ENCODE assay signal across 13 mouse cellular contexts in genomic region chr10:119010884-119011283, GRCm38 (mm10).
DNase-seq lines count a peak whose midpoint lies in the region; ATAC-seq and TF ChIP-seq lines count a peak whose summit lies in the region.
"Had no signal": no experiment of that assay in that cellular context is flagged by ENCODE, and none has a peak within 500 bp of the region (broad histone marks: within the 10 kb centered on the region; RNA-seq: fewer than 3 reads in every experiment).

No protein-coding gene starts in this region.

- no peaks in the 10 kb centered on the region for H3K27me3 ChIP-seq in intestine, embryonic 15.5 days (replicated peaks)
- no peaks in the 10 kb centered on the region for H3K27me3 ChIP-seq in stomach, embryonic 15.5 days (replicated peaks)
- no peaks in the 10 kb centered on the region for H3K27me3 ChIP-seq in hindbrain, postnatal 0 days (ENCODE audit: insufficient read depth, low read length)
- H3K27me3 ChIP-seq in cerebellum, adult 2 months (ENCODE audit: control insufficient read depth, insufficient read depth, low read length) = no peaks in the 10 kb centered on the region; the same call in 1 of the 2 replicates
- H3K27me3 ChIP-seq: limb, embryonic 12.5 days; neural tube, embryonic 13.5 days had no signal

- DNase-seq in cerebellum, postnatal 10 days = peak; percentile 37 to 38
- DNase-seq in cerebellum, postnatal 4 days (ENCODE audit: low spot score in 2 of 2) = no peak
- DNase-seq in lung, adult 18-20 months = peak; percentile 85 to 92
- DNase-seq in spleen, postnatal 14 days (ENCODE audit: low spot score in 2 of 2) = no peak
- no peak for DNase-seq in hindbrain, postnatal 0 days (ENCODE audit: low spot score)
- no peak for DNase-seq in cerebellum, adult 2 months
- DNase-seq: cerebellum, adult 11 months; heart, postnatal 36 days had no signal

- H3K27ac ChIP-seq in intestine, embryonic 15.5 days = 0 out of 2 replicates have a peak overlapping the region, but pooled peaks have one; percentile 8
- peak overlapping the region; percentile 58; the same call in 1 of the 2 replicates for H3K27ac ChIP-seq in stomach, embryonic 15.5 days
- H3K27ac ChIP-seq in hindbrain, postnatal 0 days = no peak overlapping the region
- no peak overlapping the region for H3K27ac ChIP-seq in cerebellum, adult 2 months (ENCODE audit: insufficient read depth, low read length)
- H3K27ac ChIP-seq: limb, embryonic 12.5 days; neural tube, embryonic 13.5 days had no signal

- H3K4me1 ChIP-seq in intestine, embryonic 15.5 days (replicated peaks) = peaks cover 7% of the 10 kb centered on the region
- H3K4me1 ChIP-seq in stomach, embryonic 15.5 days = 0 out of 2 replicates have a peak, but pooled peaks cover 20% of the 10 kb centered on the region
- H3K4me1 ChIP-seq in hindbrain, postnatal 0 days (ENCODE audit: insufficient read depth, low read length) = no peaks in the 10 kb centered on the region; the same call in 1 of the 2 replicates
- H3K4me1 ChIP-seq in cerebellum, adult 2 months (ENCODE audit: control insufficient read depth, insufficient read depth, low read length) = peaks cover 8% of the 10 kb centered on the region; the same call in 1 of the 2 replicates

- no peak for TF ChIP-seq POLR2A in cerebellum, adult 2 months (IDR thresholded peaks at IDR 0.05; ENCODE audit: borderline replicate concordance, insufficient read depth, low read length)

- H3K4me3 ChIP-seq in intestine, embryonic 15.5 days (replicated peaks) = no peak overlapping the region
- H3K4me3 ChIP-seq in stomach, embryonic 15.5 days (replicated peaks) = no peak overlapping the region
- no peak overlapping the region for H3K4me3 ChIP-seq in hindbrain, postnatal 0 days (ENCODE audit: low read length)
- H3K4me3 ChIP-seq in cerebellum, adult 2 months (replicated peaks; ENCODE audit: insufficient read depth, low read depth, low read length) = no peak overlapping the region
- H3K4me3 ChIP-seq: limb, embryonic 12.5 days; neural tube, embryonic 13.5 days had no signal

- no peak overlapping the region for H3K9ac ChIP-seq in intestine, embryonic 15.5 days
- no peak overlapping the region for H3K9ac ChIP-seq in stomach, embryonic 15.5 days
- no peak overlapping the region for H3K9ac ChIP-seq in hindbrain, postnatal 0 days (replicated peaks; ENCODE audit: low read length)
- H3K9ac ChIP-seq: limb, embryonic 12.5 days; neural tube, embryonic 13.5 days had no signal

- peak; percentile 68 for ATAC-seq in intestine, embryonic 15.5 days
- peak; percentile 83 for ATAC-seq in stomach, embryonic 15.5 days (ENCODE audit: insufficient read depth, low FRiP score, low read depth)
- no peak for ATAC-seq in hindbrain, postnatal 0 days
- ATAC-seq: forebrain, embryonic 14.5 days had no signal

- no peak for TF ChIP-seq CTCF in hindbrain, postnatal 0 days (IDR thresholded peaks at IDR 0.05; ENCODE audit: low read depth)
- TF ChIP-seq CTCF in cerebellum, adult 2 months (IDR thresholded peaks at IDR 0.05; ENCODE audit: borderline replicate concordance, insufficient read depth, low read depth, low read length) = no peak

- H3K9me3 ChIP-seq in intestine, embryonic 15.5 days = no peaks in the 10 kb centered on the region
- H3K9me3 ChIP-seq in stomach, embryonic 15.5 days = no peaks in the 10 kb centered on the region
- no peaks in the 10 kb centered on the region for H3K9me3 ChIP-seq in hindbrain, postnatal 0 days (ENCODE audit: low read length)
- H3K9me3 ChIP-seq: limb, embryonic 12.5 days; neural tube, embryonic 13.5 days had no signal

- H3K4me2 ChIP-seq in intestine, embryonic 15.5 days (replicated peaks) = no peak overlapping the region; the same call in 1 of the 2 replicates
- H3K4me2 ChIP-seq in stomach, embryonic 15.5 days = peak overlapping the region; percentile 29
- H3K4me2 ChIP-seq in hindbrain, postnatal 0 days (ENCODE audit: low read depth, low read length) = no peak overlapping the region
- H3K4me2 ChIP-seq: limb, embryonic 12.5 days; neural tube, embryonic 13.5 days had no signal

- 26% methylated on average over 7 of the region's 7 CpGs for WGBS in intestine, embryonic 15.5 days
- 16% methylated on average over 7 of the region's 7 CpGs for WGBS in stomach, embryonic 15.5 days
- WGBS in hindbrain, postnatal 0 days = 45% methylated on average over 7 of the region's 7 CpGs
- WGBS in cerebellum, adult 2 months = 69% methylated on average over 7 of the region's 7 CpGs

- no peaks in the 10 kb centered on the region for H3K36me3 ChIP-seq in intestine, embryonic 15.5 days
- H3K36me3 ChIP-seq in stomach, embryonic 15.5 days = no peaks in the 10 kb centered on the region
- H3K36me3 ChIP-seq in hindbrain, postnatal 0 days (ENCODE audit: insufficient read depth, low read length) = no peaks in the 10 kb centered on the region
- H3K36me3 ChIP-seq: limb, embryonic 12.5 days; neural tube, embryonic 13.5 days had no signal

Comparison
In these comparisons a context has a peak if more than half of its experiments do, and no peak if none do; other contexts are left out.
1. DNase-seq: peak in cerebellum, postnatal 10 days (2 of 2) and lung, adult 18-20 months (2 of 2); none in cerebellum, postnatal 4 days (0 of 2), spleen, postnatal 14 days (0 of 2), hindbrain, postnatal 0 days (single experiment) and cerebellum, adult 2 months (0 of 2).
2. H3K27ac ChIP-seq: peak in intestine, embryonic 15.5 days (single experiment) and stomach, embryonic 15.5 days (single experiment); none in hindbrain, postnatal 0 days (single experiment) and cerebellum, adult 2 months (single experiment).